Mouse (Mus musculus) spleen, adult 2 months (tissue): ENCODE data around the gene Kcna4.

Experiments
- CTCF ChIP-seq: fragments of 200-500 bp; IDR thresholded peaks from 2 replicates; pipeline ENCODE4 v1.5.1; 2011; ENCODE audit warnings: mild to moderate bottlenecking, inconsistent platforms; ENCODE audit not compliant: insufficient read depth, insufficient read length, insufficient replicate concordance; ENCODE audit errors: extremely low read depth
- POLR2A ChIP-seq: fragments of 200-500 bp; IDR thresholded peaks from 2 replicates; pipeline ENCODE4 v1.6.1; 2011; ENCODE audit warnings: low read depth, low read length, inconsistent platforms

DNA sequence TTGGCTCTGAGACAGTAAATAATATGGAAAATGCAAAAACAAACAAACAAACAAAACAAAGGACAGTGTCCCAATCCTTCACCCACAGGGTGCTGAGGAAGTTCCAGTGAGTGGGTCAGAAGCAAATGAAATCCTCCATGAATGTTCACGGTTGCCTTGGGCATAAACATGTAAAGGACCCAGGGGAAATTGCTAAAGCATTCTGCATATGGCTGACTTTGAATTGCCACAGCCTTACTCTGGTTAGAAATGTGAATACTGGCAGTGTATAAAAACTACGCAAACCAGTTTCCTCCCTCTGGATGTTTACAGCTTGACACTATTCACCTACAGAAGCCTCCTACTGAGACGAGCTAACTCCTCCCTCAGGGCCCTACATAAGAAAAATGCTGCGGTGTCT is 54.9 kb downstream of the Kcna4 start:
- no peak for TF ChIP-seq CTCF
- TF ChIP-seq POLR2A, result no peak
